Mouse (Mus musculus) lung, embryonic 15.5 days (tissue): ENCODE data around the gene Tnfrsf12a. TPM values are rescaled to one million over a fixed set of nuclear protein-coding genes. Genes with fewer than 3 reads are reported as not detected.

Experiments
- ATAC-seq: fragments of 200-750 bp; cut with Nextera tagmentation; 2 replicates; pipeline ENCODE4 v1.8.0; 2017; ENCODE audit warnings: moderate number of reproducible peaks, borderline replicate concordance; ENCODE audit not compliant: low FRiP score, low TSS enrichment; ENCODE audit errors: extremely low read depth
- H3K27ac ChIP-seq: fragments of 300-500 bp; sonication (generic); 2 replicates; pipeline ENCODE4 v1.5.1; 2015; ENCODE audit warnings: moderate library complexity, mild to moderate bottlenecking, inconsistent platforms
- H3K27me3 ChIP-seq: fragments of 300-500 bp; sonication (generic); 2 replicates; pipeline ENCODE4 v1.6.1; 2015; ENCODE audit warnings: inconsistent platforms
- H3K36me3 ChIP-seq: fragments of 300-500 bp; sonication (generic); 2 replicates; pipeline ENCODE4 v1.6.1; 2015; ENCODE audit warnings: inconsistent platforms
- H3K4me1 ChIP-seq: fragments of 300-500 bp; sonication (generic); 2 replicates; pipeline ENCODE4 v1.6.1; 2015; ENCODE audit warnings: inconsistent platforms
- H3K4me2 ChIP-seq: fragments of 300-500 bp; sonication (generic); 2 replicates; pipeline ENCODE4 v1.6.1; 2015; ENCODE audit warnings: inconsistent platforms, mild to moderate bottlenecking, moderate library complexity
- H3K4me3 ChIP-seq: fragments of 300-500 bp; sonication (generic); 2 replicates; pipeline ENCODE4 v1.5.1; 2015; ENCODE audit warnings: mild to moderate bottlenecking, inconsistent platforms
- H3K9ac ChIP-seq: fragments of 300-500 bp; sonication (generic); 2 replicates; pipeline ENCODE4 v1.6.1; 2015; ENCODE audit warnings: inconsistent platforms
- H3K9me3 ChIP-seq: fragments of 300-500 bp; sonication (generic); 2 replicates; pipeline ENCODE4 v1.6.1; 2016; ENCODE audit warnings: inconsistent platforms
- WGBS: fragments of 180-500 bp; shearing (Covaris S2); methylation state at CpG from one replicate; pipeline ENCODE4 v1.1.7; 2015; 5-methylcytosine and 5-hydroxymethylcytosine counted together
- polyA plus RNA-seq: library from polyadenylated mRNA; unstranded; fragments of >200 nt; fragmentation: Nextera tagmentation; extraction: Ambion mirVana; gene quantifications from 2 replicates; pipeline ENCODE4 v1.2.1, GENCODE M21; 2015

The Tnfrsf12a gene
- polyA plus RNA-seq, result 26.8 and 28.5 TPM in 2 replicates

DNA sequence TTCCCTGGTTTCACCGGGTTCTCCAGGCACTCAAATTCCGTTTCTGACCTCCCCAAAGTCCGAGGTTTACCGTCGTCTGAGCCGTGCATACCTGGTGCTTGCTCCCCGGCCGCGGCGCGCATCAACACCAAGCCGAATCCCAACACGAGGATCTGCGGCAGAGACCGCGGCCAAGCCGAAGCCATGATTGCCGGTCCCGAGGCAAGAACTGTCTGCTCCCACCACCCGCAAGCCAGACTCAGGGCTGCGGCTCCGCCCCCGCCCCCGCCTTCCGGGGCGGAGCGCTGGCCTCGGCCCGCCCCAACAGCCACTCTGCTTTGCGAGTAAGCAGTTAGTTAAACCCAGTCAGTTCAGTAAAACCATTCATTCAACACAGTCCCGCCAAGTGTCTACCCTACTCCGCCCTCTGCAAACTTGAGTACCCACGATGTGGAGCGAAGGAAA, at the start of gene Tnfrsf12a:
Gene Tnfrsf12a, minus strand, starts transcription at position 233 of the 444 bp plus-strand sequence.
- Histone ChIP-seq H3K9ac (peak within 1 kb of the TSS; percentile 58), H3K4me1 (peaks cover 58% of the 10 kb centered on the region), H3K36me3 (no peaks in the 10 kb centered on the region), H3K4me2 (peak within 1 kb of the TSS; percentile 96), H3K9me3 (no peaks in the 10 kb centered on the region), H3K27me3 (peaks cover 38% of the 10 kb centered on the region), H3K4me3 (peak within 1 kb of the TSS; percentile 57), H3K27ac (peak within 1 kb of the TSS; percentile 89)
- WGBS, result under 1% methylated on average over 34 of the region's 34 CpGs
- ATAC-seq, result peak; percentile 43; the same call in 1 of the 2 replicates

DNA sequence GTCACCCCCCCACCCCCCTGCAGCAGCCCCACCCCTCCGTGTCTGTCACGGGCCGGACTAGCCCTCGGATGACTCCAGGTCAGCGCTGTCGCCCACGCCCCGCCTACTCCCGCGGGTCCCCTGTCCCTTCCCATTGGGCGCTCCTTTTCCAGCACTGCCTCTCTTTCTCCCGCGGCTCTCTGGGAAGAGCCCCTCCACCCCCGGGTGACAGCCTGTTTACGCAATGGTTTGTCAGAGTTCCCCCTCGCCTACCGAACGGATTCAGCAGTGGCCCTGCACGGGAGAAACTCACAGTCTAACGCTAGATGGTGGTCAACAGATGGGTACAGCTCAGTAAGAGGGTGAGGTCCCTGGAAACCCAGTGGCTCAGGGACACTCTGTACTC, 49.5 kb upstream of the Tnfrsf12a start:
- WGBS, result under 1% methylated on average over 20 of the region's 20 CpGs
- Histone ChIP-seq H3K4me1 (peaks cover 19% of the 10 kb centered on the region), H3K4me3 (peak overlapping the region; percentile 97), H3K9ac (peak overlapping the region; percentile 89), H3K9me3 (no peaks in the 10 kb centered on the region), H3K27me3 (no peaks in the 10 kb centered on the region), H3K27ac (peak overlapping the region; percentile 98), H3K36me3 (no peaks in the 10 kb centered on the region), H3K4me2 (peak overlapping the region; percentile 71)
- ATAC-seq, result peak; percentile 94

DNA sequence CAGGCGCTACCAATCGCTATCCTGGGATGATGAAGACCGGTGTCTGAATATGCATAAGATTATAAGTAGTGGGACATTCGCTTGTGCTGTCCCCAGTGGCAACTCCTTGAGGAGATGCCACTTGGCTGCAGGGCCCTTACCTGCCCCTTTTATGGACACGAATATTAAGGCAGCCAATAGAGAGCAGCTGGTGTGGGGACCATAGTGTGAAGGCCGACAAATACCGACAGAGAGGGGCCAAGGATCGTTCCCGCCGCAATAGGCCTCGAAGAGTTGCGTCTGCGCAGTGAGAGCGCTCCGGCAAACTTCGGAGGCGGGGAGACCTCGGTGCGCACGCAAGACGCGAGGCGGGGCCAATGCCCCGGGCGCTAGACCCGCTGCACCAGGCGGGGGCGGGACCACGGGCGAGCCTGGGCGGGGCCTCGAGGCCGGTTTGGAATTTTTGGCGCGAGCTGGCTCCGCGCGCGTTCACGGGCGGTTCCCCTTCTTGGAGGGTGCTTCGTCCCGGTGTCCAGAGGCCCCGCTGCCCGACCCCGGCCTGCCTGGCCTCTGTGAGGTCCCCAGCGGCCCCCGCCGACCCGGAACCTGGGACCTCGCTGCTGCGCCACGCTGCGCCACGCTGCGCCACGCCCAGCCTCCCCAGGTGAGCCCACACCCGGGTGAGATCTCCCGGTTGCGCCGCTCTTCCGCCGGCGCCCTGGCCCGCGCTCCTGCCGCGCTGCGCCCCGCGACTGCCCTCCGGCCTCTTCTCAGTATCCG, 48.9 kb upstream of the Tnfrsf12a start, which contains the start of gene Pkmyt1:
Gene Pkmyt1, plus strand, starts transcription at position 338 of the 759 bp plus-strand sequence.
- no peaks in the 10 kb centered on the region for H3K27me3 ChIP-seq
- H3K27ac ChIP-seq, result peak within 1 kb of the TSS; percentile 98
- no peaks in the 10 kb centered on the region for H3K9me3 ChIP-seq
- H3K4me3 ChIP-seq, result peak within 1 kb of the TSS; percentile 97
- under 1% methylated on average over 72 of the region's 73 CpGs for WGBS
- H3K4me2 ChIP-seq, result peak within 1 kb of the TSS; percentile 71
- peak within 1 kb of the TSS; percentile 89 for H3K9ac ChIP-seq
- ATAC-seq, result peak; percentile 94
- H3K36me3 ChIP-seq, result no peaks in the 10 kb centered on the region
- H3K4me1 ChIP-seq, result peaks cover 19% of the 10 kb centered on the region

DNA sequence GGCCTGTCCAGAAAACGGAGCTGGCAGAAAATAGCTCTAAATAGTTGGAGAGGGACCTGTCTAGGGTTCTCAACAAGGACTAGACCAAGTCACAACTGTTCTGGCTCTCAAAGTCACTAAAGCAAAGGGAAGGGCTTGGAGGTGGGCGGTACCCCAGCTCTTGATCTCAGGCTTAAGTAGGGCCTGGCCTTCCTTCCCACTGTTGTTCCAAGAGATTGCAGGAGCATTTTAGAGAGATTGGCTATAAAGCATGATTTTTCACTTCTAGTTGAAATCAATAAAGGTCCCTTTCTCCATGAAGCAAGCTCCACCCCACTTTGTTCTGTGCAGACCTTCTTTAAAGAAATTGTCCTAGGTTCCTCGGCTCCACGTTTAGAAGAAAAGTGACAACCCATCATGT, 48.2 kb upstream of the Tnfrsf12a start:
- 45% methylated on average over 4 of the region's 4 CpGs for WGBS
- Histone ChIP-seq H3K4me3 (peak overlapping the region; percentile 97), H3K4me2 (peak overlapping the region; percentile 71), H3K4me1 (peaks cover 19% of the 10 kb centered on the region), H3K27ac (peak overlapping the region; percentile 77), H3K27me3 (no peaks in the 10 kb centered on the region), H3K9me3 (no peaks in the 10 kb centered on the region), H3K9ac (0 out of 2 replicates have a peak overlapping the region, but pooled peaks have one; percentile 46), H3K36me3 (no peaks in the 10 kb centered on the region)
- no peak for ATAC-seq

DNA sequence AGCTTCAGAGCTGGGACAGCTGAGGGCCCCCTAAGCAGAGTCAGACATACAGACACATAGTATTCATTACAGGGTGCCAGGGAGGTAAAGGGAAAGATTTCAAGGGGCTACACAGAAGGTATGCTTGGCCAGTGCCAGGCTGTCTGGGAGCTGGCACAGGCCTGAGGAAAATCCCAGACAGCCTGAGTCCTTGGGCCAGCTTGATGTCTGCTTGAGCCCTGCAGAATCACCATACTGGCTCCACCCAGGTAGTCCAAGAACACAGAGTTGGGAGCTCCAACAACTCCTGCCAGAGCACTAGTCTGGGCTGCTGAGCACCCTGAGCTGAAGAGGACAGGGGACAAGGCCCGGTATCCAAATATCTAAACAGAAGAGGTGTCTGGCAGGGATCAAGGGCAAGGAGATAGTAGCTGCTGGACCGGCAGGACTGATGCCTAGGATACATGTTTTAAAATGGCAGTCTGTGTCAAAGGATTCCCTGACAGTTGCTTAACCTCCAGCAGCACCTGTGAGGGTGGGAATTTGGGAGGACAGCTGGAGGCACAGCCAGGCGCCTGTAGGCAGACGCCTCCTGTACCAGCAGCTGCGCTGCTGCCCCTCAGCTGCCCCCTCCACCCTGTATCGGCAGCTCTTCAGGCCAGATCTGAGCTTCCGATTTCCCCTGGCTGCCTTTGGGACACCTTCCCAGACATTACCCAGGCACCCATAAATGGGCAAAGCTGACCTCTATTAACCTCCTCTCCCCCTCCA, 45.3 kb upstream of the Tnfrsf12a start, which contains the start of gene 1520401A03Rik:
Gene 1520401A03Rik, minus strand, starts transcription at position 408 of the 750 bp plus-strand sequence.
- no peak within 1 kb of the TSS for H3K9ac ChIP-seq
- peaks cover 15% of the 10 kb centered on the region for H3K4me1 ChIP-seq
- H3K4me2 ChIP-seq, result no peak within 1 kb of the TSS
- no peaks in the 10 kb centered on the region for H3K36me3 ChIP-seq
- no peak within 1 kb of the TSS for H3K4me3 ChIP-seq
- no peaks in the 10 kb centered on the region for H3K9me3 ChIP-seq
- H3K27me3 ChIP-seq, result no peaks in the 10 kb centered on the region
- ATAC-seq, result no peak
- 37% methylated on average over 7 of the region's 7 CpGs for WGBS
- H3K27ac ChIP-seq, result no peak within 1 kb of the TSS

DNA sequence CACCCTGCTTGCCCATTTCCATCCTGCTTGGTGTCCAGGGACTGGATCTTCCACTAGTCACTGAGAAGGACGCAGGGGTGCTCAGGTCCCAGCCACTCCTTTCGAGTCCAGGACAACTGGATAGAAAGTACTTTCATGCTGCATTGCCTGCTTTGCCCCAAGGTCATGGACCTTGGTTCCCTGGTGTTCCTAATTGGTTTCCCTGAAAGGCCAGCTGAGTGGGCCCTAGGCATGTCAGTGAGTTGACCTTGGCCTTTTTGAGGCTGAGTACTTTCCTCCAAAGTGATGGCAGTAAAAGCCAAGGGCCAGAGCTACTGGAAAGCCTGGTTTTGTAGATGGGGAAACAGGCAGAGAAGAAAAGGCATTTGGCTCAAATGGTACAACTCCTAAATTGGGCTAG, 44.6 kb upstream of the Tnfrsf12a start:
- WGBS, result 81% methylated on average over 2 of the region's 2 CpGs
- H3K36me3 ChIP-seq, result no peaks in the 10 kb centered on the region
- H3K27ac ChIP-seq, result no peak overlapping the region
- no peak overlapping the region for H3K9ac ChIP-seq
- H3K4me3 ChIP-seq, result no peak overlapping the region
- H3K4me2 ChIP-seq, result no peak overlapping the region
- no peak for ATAC-seq
- H3K9me3 ChIP-seq, result no peaks in the 10 kb centered on the region
- H3K27me3 ChIP-seq, result no peaks in the 10 kb centered on the region
- peaks cover 8% of the 10 kb centered on the region for H3K4me1 ChIP-seq

DNA sequence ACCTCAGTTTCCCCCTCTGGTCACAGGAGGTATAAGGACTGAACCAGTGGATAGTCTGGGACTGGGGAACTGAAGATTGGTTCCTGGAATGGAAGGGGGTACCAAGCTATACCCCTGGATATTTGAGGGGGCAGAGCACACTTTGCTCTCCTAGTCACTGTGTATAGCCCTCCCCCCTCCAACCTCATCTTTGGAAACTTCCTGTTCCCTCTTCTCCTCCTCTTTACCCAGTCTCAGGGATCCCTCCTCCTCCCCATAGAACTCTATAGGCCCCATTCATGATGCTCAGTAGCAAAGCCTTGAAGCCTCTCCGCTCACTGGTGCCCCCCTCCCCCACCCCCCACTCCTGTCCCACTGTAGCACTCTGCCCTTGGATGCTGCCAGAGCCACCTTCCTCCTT, 42.2 kb upstream of the Tnfrsf12a start:
- no peaks in the 10 kb centered on the region for H3K9me3 ChIP-seq
- no peaks in the 10 kb centered on the region for H3K27me3 ChIP-seq
- no peak overlapping the region for H3K27ac ChIP-seq
- H3K36me3 ChIP-seq, result no peaks in the 10 kb centered on the region
- H3K4me3 ChIP-seq, result no peak overlapping the region
- no peak for ATAC-seq
- 14% methylated on average over 1 of the region's 1 CpGs for WGBS
- no peak overlapping the region for H3K9ac ChIP-seq
- H3K4me1 ChIP-seq, result no peaks in the 10 kb centered on the region
- H3K4me2 ChIP-seq, result no peak overlapping the region

DNA sequence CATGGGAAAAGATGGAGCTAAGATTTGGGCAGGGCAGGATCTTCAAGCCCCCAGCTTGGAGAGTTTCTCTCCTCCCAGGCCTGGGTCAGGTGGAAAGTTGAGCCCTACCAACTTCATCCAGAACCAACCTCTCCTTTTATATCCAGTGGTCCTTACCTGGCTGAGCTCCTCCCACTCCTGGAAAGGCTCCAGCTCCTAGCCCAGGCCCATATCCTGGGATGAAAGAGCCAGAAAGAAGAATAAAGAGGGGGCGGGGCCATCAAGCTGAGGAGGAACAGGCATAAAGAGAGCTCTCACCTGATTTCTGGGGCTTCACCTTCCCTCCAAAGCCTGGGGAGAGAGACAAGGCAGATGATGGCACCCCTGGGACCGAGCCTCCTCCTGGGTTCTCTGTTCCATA, 39.7 kb upstream of the Tnfrsf12a start:
- 0 out of 2 replicates have a peak, but pooled peaks have one; percentile 7 for ATAC-seq
- Histone ChIP-seq H3K9me3 (no peaks in the 10 kb centered on the region), H3K27ac (no peak overlapping the region), H3K36me3 (no peaks in the 10 kb centered on the region), H3K4me3 (no peak overlapping the region), H3K4me1 (no peaks in the 10 kb centered on the region), H3K4me2 (no peak overlapping the region), H3K9ac (no peak overlapping the region), H3K27me3 (no peaks in the 10 kb centered on the region)
- WGBS, result 53% methylated on average over 2 of the region's 2 CpGs

DNA sequence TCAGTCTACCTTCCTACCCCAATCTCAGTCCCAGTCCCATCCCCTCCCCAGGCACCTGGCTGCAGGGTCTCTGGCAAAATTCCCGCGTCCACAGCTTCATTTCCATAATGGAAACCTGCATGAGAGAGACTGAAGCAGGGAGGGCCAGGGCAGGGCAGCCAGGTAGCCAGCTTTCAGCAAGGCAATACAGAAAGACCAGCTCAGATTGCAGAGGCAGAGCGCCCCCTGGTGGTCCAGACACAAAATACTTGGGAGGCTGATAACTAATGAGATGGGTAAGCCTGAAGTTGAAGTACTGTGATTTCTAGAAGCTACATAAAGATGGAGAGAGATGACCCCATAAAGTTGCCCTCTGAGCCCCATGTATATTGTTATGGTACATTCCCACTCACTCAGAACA, 28.9 kb upstream of the Tnfrsf12a start:
- Histone ChIP-seq H3K36me3 (no peaks in the 10 kb centered on the region), H3K27ac (no peak overlapping the region), H3K4me2 (no peak overlapping the region), H3K9ac (no peak overlapping the region), H3K4me3 (no peak overlapping the region), H3K4me1 (no peaks in the 10 kb centered on the region), H3K27me3 (peaks cover under 1% of the 10 kb centered on the region; the same call in 1 of the 2 replicates), H3K9me3 (no peaks in the 10 kb centered on the region)
- no peak for ATAC-seq
- 2% methylated on average over 3 of the region's 3 CpGs for WGBS

DNA sequence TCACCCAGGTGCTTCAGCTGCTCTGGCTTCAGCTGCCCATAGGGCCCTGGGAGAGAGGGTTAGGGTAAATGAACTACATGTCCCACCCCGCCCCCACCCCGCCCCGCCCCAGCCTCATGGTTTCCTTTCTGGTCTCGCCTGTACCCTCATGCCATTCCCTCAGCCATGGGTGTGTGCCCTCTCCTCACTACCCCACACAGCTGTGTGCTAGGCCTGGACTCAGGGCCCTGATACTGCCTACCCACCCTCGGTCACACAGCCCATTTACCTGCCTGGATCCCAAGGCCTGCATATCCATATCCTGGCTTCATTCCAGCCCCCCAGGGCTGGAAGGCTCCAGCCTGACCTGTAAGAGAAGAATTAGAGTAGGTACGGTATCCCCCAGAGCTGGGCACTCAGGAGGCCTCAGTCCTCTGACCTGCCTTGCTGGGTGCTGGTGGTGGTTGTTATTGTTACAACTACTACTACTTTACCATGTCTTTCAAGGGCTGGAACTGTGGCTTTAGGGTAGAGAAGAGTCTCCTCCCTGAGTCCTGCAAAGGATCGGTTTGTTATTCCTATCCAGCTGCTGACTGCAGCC, 28.3 kb upstream of the Tnfrsf12a start:
- no peak overlapping the region for H3K27ac ChIP-seq
- H3K9me3 ChIP-seq, result no peaks in the 10 kb centered on the region
- H3K27me3 ChIP-seq, result peaks cover 6% of the 10 kb centered on the region; the same call in 1 of the 2 replicates
- no peak for ATAC-seq
- WGBS, result 77% methylated on average over 7 of the region's 7 CpGs
- H3K4me2 ChIP-seq, result no peak overlapping the region
- H3K36me3 ChIP-seq, result no peaks in the 10 kb centered on the region
- no peak overlapping the region for H3K4me3 ChIP-seq
- no peak overlapping the region for H3K9ac ChIP-seq
- no peaks in the 10 kb centered on the region for H3K4me1 ChIP-seq

DNA sequence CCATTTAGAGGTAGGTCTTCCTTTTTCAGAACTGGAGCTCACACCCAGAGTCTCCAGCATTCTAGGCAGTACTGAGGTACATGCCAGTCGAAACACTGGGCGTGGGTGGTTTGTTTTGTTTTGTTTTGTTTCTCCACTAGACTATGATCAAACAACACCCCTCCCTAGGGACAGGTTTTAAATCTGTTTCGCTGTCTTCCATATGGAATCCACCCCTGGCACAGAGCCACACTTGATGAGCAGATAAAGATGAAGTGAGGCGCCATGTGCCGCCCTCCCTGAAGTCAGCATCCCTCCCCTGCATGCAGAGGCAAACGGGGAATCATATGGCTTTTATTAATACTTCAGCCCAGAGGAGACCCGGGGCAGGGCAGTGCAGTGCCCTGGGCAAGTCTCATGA, 27.5 kb upstream of the Tnfrsf12a start:
- WGBS, result 39% methylated on average over 7 of the region's 7 CpGs
- Histone ChIP-seq H3K9me3 (no peaks in the 10 kb centered on the region), H3K4me2 (no peak overlapping the region), H3K36me3 (no peaks in the 10 kb centered on the region), H3K9ac (no peak overlapping the region), H3K27ac (no peak overlapping the region), H3K4me1 (0 out of 2 replicates have a peak, but pooled peaks cover 2% of the 10 kb centered on the region), H3K27me3 (peaks cover 12% of the 10 kb centered on the region), H3K4me3 (no peak overlapping the region)
- no peak for ATAC-seq
